Mouse (Mus musculus): ENCODE results near the gene Rad54l. TPM values are rescaled to one million over a fixed set of nuclear protein-coding genes. Genes with fewer than 3 reads are reported as not detected.

The Rad54l gene
- polyA plus RNA-seq (2014; fragmentation: Nextera tagmentation; extraction: Ambion mirVana): 4.8 and 6.3 TPM in 2 replicates

DNA sequence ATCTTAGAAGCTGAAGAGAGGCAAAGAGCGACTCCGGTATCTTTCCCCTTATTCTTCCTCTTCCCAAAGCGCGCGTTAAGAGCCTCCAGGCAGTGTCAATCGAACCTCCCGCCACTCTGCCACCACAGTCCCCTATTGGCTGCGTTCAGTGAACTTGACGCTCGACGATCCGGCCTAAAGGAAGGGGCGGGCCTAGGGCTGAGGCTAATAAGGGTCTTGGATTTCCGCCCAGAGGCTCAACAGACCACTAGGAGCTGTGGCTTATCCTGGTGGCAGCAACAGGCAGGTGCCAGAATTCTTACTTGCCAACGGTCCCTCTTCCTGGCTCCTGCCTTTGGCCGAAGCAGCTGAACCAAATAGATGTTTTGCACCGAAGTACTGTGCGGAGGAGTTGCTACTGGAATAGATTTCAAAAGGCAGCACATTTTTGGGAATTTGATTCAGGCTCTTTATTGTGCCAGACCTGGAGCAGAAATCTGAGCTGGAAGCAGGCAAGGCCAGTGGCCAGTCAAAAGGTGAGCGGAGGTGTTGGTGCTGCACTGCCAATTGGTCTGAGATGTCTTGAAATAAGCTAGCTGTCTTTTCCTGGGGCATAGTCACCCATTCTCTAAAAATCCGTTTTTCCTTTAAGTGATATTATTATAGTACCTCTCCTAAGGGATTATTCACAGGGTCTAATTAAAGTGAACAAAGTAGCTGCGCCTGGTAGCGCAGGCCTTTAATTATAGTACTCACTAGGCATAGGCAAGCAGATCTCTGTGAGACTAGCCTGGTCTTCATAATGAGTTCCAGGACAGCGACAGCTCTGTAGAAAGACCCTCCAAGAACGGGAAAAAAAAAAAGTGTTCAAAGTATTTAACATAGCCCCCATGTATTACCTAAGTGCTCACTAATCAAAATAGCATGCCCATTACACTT is at the start of gene Rad54l, which contains the start of gene Pomgnt1:
Rad54l (minus strand) TSS at position 89 of the 918 bp plus-strand sequence.
Pomgnt1 (plus strand) TSS at position 239 of the 918 bp plus-strand sequence.
- WGBS: 5% methylated on average over 24 of the region's 24 CpGs
- H3K9me3 ChIP-seq (ENCODE audit: control insufficient read depth, low read length): no peaks in the 10 kb centered on the region
- H3K27ac ChIP-seq (ENCODE audit: low read depth, low read length): peak within 1 kb of the TSS; percentile 24; the same call in 1 of the 2 replicates
- no peaks in the 10 kb centered on the region for H3K27me3 ChIP-seq (ENCODE audit: control insufficient read depth, insufficient read depth, low read length)
- H3K4me2 ChIP-seq (ENCODE audit: low read depth, low read length): peak within 1 kb of the TSS; percentile 74
- peak within 1 kb of the TSS; percentile 53 for H3K9ac ChIP-seq (replicated peaks; ENCODE audit: low read depth, low read length)
- peak; percentile 99 for ATAC-seq (ENCODE audit: low read depth)
- H3K36me3 ChIP-seq (ENCODE audit: control insufficient read depth, insufficient read depth, low read length): no peaks in the 10 kb centered on the region
- no peaks in the 10 kb centered on the region for H3K4me1 ChIP-seq (ENCODE audit: control insufficient read depth, insufficient read depth, low read length)
- peak within 1 kb of the TSS; percentile 50 for H3K4me3 ChIP-seq (ENCODE audit: low read depth, low read length)

DNA sequence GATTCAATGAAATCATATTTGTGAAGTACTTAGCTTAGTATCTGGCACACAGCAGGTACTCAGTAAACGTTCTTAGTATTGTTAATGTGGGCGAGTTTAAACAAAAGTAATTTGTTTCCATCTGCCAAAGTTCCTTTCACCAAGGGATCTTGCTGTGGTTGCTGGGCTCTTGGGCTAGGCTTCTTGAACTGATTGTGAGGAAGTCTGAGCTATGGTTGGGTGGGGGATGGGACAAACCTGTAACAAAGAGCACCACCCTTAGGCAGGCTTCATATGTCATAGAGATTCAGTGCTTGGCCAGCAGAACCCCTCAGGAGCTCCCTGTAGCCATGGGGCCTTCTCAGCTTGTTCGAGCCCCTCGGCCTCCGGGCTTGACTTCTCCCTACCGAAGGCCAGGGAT is 49.6 kb upstream of the Rad54l start, which contains the start of the genes 1700042G07Rik and Gm49337:
1700042G07Rik (plus strand) TSS at position 301 of the 400 bp plus-strand sequence.
Gm49337 (plus strand) TSS at position 313 of the 400 bp plus-strand sequence.
- H3K27me3 ChIP-seq (ENCODE audit: control insufficient read depth, insufficient read depth, low read length): no peaks in the 10 kb centered on the region
- H3K4me3 ChIP-seq (ENCODE audit: low read depth, low read length): no peak within 1 kb of the TSS
- H3K9ac ChIP-seq (replicated peaks; ENCODE audit: low read depth, low read length): no peak within 1 kb of the TSS
- no peak for ATAC-seq (ENCODE audit: low read depth)
- no peaks in the 10 kb centered on the region for H3K36me3 ChIP-seq (ENCODE audit: control insufficient read depth, insufficient read depth, low read length)
- no peak within 1 kb of the TSS for H3K27ac ChIP-seq (ENCODE audit: low read depth, low read length)
- H3K4me2 ChIP-seq (ENCODE audit: low read depth, low read length): no peak within 1 kb of the TSS
- H3K9me3 ChIP-seq (ENCODE audit: control insufficient read depth, low read length): no peaks in the 10 kb centered on the region
- H3K4me1 ChIP-seq (ENCODE audit: control insufficient read depth, insufficient read depth, low read length): no peaks in the 10 kb centered on the region
- 89% methylated on average over 6 of the region's 6 CpGs for WGBS

- Histone ChIP-seq H3K4me2 (ENCODE audit: low read depth, low read length) (no peak overlapping the region), H3K9me3 (ENCODE audit: control insufficient read depth, low read length) (no peaks in the 10 kb centered on the region), H3K36me3 (ENCODE audit: control insufficient read depth, insufficient read depth, low read length) (no peaks in the 10 kb centered on the region), H3K27me3 (ENCODE audit: control insufficient read depth, insufficient read depth, low read length) (no peaks in the 10 kb centered on the region), H3K9ac (replicated peaks; ENCODE audit: low read depth, low read length) (no peak overlapping the region), H3K4me3 (ENCODE audit: low read depth, low read length) (no peak overlapping the region), H3K4me1 (ENCODE audit: control insufficient read depth, insufficient read depth, low read length) (no peaks in the 10 kb centered on the region), H3K27ac (ENCODE audit: low read depth, low read length) (no peak overlapping the region)
- WGBS: 82% methylated on average over 3 of the region's 3 CpGs
- peak; percentile 42; the same call in 1 of the 2 replicates for ATAC-seq (ENCODE audit: low read depth)
These were observed 45.8 kb upstream of the Rad54l start for GRCm38 (mm10) chr4:116169353-116169672.

DNA sequence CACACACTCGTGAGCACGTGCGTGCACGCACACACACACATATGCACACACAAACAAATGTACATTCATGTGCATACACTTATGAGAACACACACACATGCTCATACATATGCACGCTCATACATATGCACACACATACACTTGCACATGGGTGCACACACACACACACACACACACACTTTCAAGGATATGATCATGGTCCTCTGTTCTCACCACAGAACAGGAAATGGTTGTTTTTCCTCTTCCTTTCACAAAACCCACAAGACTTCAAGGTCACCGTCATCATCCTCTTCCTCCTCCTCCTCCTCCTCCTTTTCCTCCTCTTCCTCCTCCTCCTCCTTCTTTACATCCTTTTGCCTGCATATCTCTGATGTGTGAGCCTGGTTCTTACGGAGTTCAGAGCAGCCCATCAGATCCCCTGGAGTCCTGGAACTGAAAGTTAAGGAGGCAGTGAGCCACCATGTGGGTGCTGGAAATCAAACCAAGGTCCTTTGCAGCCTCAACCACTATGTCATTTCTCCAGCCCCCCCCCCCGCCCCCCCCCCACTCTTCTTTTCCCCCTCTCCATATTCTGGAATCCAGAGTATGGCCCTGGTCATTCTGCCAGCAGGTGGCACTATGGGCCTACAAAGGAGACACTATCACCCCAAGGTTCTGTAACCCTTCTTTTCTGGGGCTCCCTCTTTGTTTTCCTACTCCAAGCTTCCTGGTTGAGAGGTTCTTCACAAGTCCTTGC is 45.3 kb upstream of the Rad54l start:
- peak; percentile 85 for ATAC-seq (ENCODE audit: low read depth)
- Histone ChIP-seq H3K36me3 (ENCODE audit: control insufficient read depth, insufficient read depth, low read length) (no peaks in the 10 kb centered on the region), H3K4me3 (ENCODE audit: low read depth, low read length) (no peak overlapping the region), H3K4me2 (ENCODE audit: low read depth, low read length) (no peak overlapping the region), H3K27me3 (ENCODE audit: control insufficient read depth, insufficient read depth, low read length) (no peaks in the 10 kb centered on the region), H3K27ac (ENCODE audit: low read depth, low read length) (no peak overlapping the region), H3K9me3 (ENCODE audit: control insufficient read depth, low read length) (no peaks in the 10 kb centered on the region), H3K4me1 (ENCODE audit: control insufficient read depth, insufficient read depth, low read length) (no peaks in the 10 kb centered on the region), H3K9ac (replicated peaks; ENCODE audit: low read depth, low read length) (no peak overlapping the region)
- 88% methylated on average over 7 of the region's 8 CpGs for WGBS

DNA sequence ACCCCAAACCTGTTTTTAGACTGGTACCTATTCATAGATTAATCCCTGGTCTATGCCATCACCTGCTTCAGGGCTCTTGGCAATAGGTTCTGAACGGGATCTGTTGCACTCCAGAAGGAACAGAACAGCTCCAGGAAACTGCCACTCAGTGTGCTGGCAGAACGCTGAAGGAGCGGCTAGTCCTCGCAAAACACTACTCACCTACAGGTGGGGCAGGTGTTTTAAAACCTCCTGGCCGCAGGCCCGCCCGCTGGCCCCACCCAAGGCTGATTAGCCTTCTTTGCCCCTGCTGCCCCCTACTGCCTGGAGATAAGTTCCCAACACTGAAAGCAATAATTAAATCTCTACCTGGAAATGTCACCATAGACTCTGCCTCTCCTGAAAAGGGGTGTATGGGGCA is 43.9 kb upstream of the Rad54l start, which contains the start of gene Tspan1:
Tspan1 (minus strand) TSS at position 198 of the 400 bp plus-strand sequence.
- ATAC-seq (ENCODE audit: low read depth): no peak
- WGBS: 40% methylated on average over 7 of the region's 7 CpGs

GRCm38 (mm10) chr4:116165708-116166407 is 42.4 kb upstream of the Rad54l start:
- no peak overlapping the region for H3K9ac ChIP-seq (replicated peaks; ENCODE audit: low read depth, low read length)
- 76% methylated on average over 8 of the region's 8 CpGs for WGBS
- no peak overlapping the region for H3K4me3 ChIP-seq (ENCODE audit: low read depth, low read length)

More for the DNA sequence above, 43.9 kb upstream of the Rad54l start, which contains the start of gene Tspan1:
- no peaks in the 10 kb centered on the region for H3K36me3 ChIP-seq (ENCODE audit: control insufficient read depth, insufficient read depth, low read length)
- no peak within 1 kb of the TSS for H3K9ac ChIP-seq (replicated peaks; ENCODE audit: low read depth, low read length)
- H3K27me3 ChIP-seq (ENCODE audit: control insufficient read depth, insufficient read depth, low read length): no peaks in the 10 kb centered on the region
- H3K4me2 ChIP-seq (ENCODE audit: low read depth, low read length): no peak within 1 kb of the TSS
- H3K27ac ChIP-seq (ENCODE audit: low read depth, low read length): no peak within 1 kb of the TSS
- no peaks in the 10 kb centered on the region for H3K4me1 ChIP-seq (ENCODE audit: control insufficient read depth, insufficient read depth, low read length)
- H3K4me3 ChIP-seq (ENCODE audit: low read depth, low read length): no peak within 1 kb of the TSS
- H3K9me3 ChIP-seq (ENCODE audit: control insufficient read depth, low read length): no peaks in the 10 kb centered on the region

DNA sequence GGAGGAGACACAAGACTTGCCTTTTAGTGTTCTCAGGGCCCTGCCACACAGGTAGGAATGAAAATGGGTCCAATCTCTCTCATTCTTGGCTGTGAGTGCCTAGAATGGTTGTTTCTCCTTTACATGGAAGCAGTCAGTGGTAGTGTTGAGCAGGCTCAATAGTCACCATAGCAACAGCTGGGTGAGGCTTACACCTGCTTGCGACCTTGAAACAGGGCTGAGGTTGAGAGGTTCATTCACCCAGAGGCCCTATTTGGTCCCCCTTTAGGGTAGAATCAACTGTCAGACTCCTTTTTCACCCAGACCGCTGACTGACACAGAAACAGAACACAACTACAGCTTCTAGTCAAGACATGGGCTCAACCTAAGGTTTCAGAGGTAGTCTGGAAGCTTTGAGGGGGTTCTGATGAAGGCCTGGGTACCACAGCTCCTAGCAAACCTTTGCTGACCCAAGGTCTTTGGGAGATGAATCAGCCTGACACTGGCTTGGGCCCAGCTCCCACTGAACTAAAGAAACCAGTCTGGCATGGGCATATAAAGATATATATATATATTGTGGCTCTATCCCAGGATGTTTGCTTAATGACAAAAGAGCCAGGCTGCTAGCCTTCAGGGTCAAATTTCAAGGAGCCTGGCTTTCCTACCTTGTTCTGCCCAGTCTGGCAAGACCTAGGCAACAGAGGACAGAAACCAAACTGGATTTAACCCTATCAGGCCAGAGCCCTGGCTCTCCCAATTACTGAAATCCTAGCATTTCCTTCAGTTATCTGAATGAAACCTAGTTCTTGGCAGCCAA is 41.5 kb upstream of the Rad54l start:
- no peak for ATAC-seq (ENCODE audit: low read depth)
- Histone ChIP-seq H3K9me3 (ENCODE audit: control insufficient read depth, low read length) (no peaks in the 10 kb centered on the region), H3K4me3 (ENCODE audit: low read depth, low read length) (no peak overlapping the region), H3K36me3 (ENCODE audit: control insufficient read depth, insufficient read depth, low read length) (no peaks in the 10 kb centered on the region), H3K27me3 (ENCODE audit: control insufficient read depth, insufficient read depth, low read length) (no peaks in the 10 kb centered on the region), H3K27ac (ENCODE audit: low read depth, low read length) (no peak overlapping the region), H3K9ac (replicated peaks; ENCODE audit: low read depth, low read length) (no peak overlapping the region), H3K4me1 (ENCODE audit: control insufficient read depth, insufficient read depth, low read length) (no peaks in the 10 kb centered on the region), H3K4me2 (ENCODE audit: low read depth, low read length) (no peak overlapping the region)
- 85% methylated on average over 2 of the region's 2 CpGs for WGBS

More at GRCm38 (mm10) chr4:116165708-116166407, 42.4 kb upstream of the Rad54l start:
- Histone ChIP-seq H3K36me3 (ENCODE audit: control insufficient read depth, insufficient read depth, low read length) (no peaks in the 10 kb centered on the region), H3K27ac (ENCODE audit: low read depth, low read length) (no peak overlapping the region), H3K4me2 (ENCODE audit: low read depth, low read length) (no peak overlapping the region), H3K9me3 (ENCODE audit: control insufficient read depth, low read length) (no peaks in the 10 kb centered on the region), H3K4me1 (ENCODE audit: control insufficient read depth, insufficient read depth, low read length) (no peaks in the 10 kb centered on the region), H3K27me3 (ENCODE audit: control insufficient read depth, insufficient read depth, low read length) (no peaks in the 10 kb centered on the region)
- ATAC-seq (ENCODE audit: low read depth): no peak

- Histone ChIP-seq H3K27ac (ENCODE audit: low read depth, low read length) (no peak overlapping the region), H3K4me2 (ENCODE audit: low read depth, low read length) (no peak overlapping the region), H3K36me3 (ENCODE audit: control insufficient read depth, insufficient read depth, low read length) (peaks cover 18% of the 10 kb centered on the region; the same call in 1 of the 2 replicates), H3K4me1 (ENCODE audit: control insufficient read depth, insufficient read depth, low read length) (no peaks in the 10 kb centered on the region), H3K9me3 (ENCODE audit: control insufficient read depth, low read length) (no peaks in the 10 kb centered on the region), H3K27me3 (ENCODE audit: control insufficient read depth, insufficient read depth, low read length) (no peaks in the 10 kb centered on the region), H3K9ac (replicated peaks; ENCODE audit: low read depth, low read length) (no peak overlapping the region), H3K4me3 (ENCODE audit: low read depth, low read length) (no peak overlapping the region)
- WGBS: 79% methylated on average over 4 of the region's 4 CpGs
- no peak for ATAC-seq (ENCODE audit: low read depth)
These were observed 38.7 kb upstream of the Rad54l start for GRCm38 (mm10) chr4:116162142-116162541.

Measured in neural tube, embryonic 14.5 days (tissue).